Mouse (Mus musculus) brown adipose tissue, adult 24 weeks (tissue): ENCODE data around the gene Tcaf2. TPM values are rescaled to one million over a fixed set of nuclear protein-coding genes. Genes with fewer than 3 reads are reported as not detected.

Experiments
- H3K27ac ChIP-seq: fragments of 200-500 bp; replicated peaks from 2 replicates; pipeline ENCODE4 v1.5.1; 2012; ENCODE audit warnings: low read depth, mild to moderate bottlenecking, low read length
- H3K4me1 ChIP-seq: fragments of 200-500 bp; 2 replicates; pipeline ENCODE4 v1.6.1; 2012; ENCODE audit warnings: low read length, mixed read lengths; ENCODE audit not compliant: control insufficient read depth, insufficient read depth, insufficient read length
- H3K4me3 ChIP-seq: fragments of 200-500 bp; 2 replicates; pipeline ENCODE4 v1.5.1; 2012; ENCODE audit warnings: low read depth, mild to moderate bottlenecking, low read length, moderate library complexity; ENCODE audit not compliant: insufficient read depth
- polyA plus RNA-seq: library from polyadenylated mRNA; stranded (reverse); fragments of >200 nt; gene quantifications from 2 replicates; pipeline ENCODE4 v1.2.4, GENCODE M21; 2012; ENCODE audit not compliant: missing spikeins, insufficient read depth, insufficient read length

Tcaf2 gene
- polyA plus RNA-seq: 3.0 and 4.1 TPM in 2 replicates

GRCm38 (mm10) chr6:42644912-42645549, at the start of gene Tcaf2:
Gene Tcaf2, minus strand, starts transcription at chr6:42645254.
- H3K27ac ChIP-seq: no peak within 1 kb of the TSS
- peak within 1 kb of the TSS; percentile 59 for H3K4me3 ChIP-seq
- no peaks in the 10 kb centered on the region for H3K4me1 ChIP-seq

DNA sequence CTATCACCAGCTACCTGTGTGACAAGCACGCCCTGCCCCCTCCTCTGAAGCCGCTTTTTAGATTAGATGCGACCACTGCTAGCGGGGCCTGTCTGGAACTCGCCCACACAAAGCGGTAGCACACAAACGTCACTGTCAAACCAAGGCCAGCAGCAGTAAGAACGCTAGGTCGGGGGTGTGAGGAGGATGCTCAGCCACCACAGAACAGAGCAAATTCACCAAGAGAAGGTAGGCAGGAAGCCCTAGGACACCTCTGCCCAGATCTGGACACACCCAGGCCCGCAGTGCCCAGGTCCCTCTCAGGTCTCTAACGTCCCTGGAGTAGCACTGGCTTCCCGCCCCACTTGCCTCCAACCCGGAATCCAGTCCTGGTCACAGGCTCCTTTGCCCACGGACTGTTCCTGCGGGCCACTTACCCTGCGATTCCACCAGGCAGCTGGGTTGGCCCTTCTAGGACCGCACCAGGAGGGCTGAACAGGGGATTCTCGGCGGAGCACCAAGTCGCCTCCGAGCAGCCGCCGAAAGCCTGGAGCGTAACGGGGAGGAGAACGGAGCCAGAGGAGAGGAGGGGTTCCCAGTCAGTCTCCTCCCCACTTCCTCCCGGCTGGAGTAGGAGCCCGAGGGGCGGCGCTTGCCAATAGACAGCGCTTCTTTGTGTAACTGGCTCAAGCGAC, 47.6 kb upstream of the Tcaf2 start:
- peak overlapping the region; percentile 36; the same call in 1 of the 2 replicates for H3K27ac ChIP-seq
- H3K4me1 ChIP-seq: peaks cover 3% of the 10 kb centered on the region; the same call in 1 of the 2 replicates
- H3K4me3 ChIP-seq: peak overlapping the region; percentile 77

- Histone ChIP-seq H3K27ac (peak overlapping the region; percentile 36; the same call in 1 of the 2 replicates), H3K4me1 (peaks cover 3% of the 10 kb centered on the region; the same call in 1 of the 2 replicates), H3K4me3 (peak overlapping the region; percentile 77)
These were observed 47.1 kb upstream of the Tcaf2 start for GRCm38 (mm10) chr6:42692154-42692516.

GRCm38 (mm10) chr6:42689761-42690160, 44.7 kb upstream of the Tcaf2 start:
- Histone ChIP-seq H3K4me1 (peaks cover 3% of the 10 kb centered on the region; the same call in 1 of the 2 replicates), H3K27ac (no peak overlapping the region), H3K4me3 (no peak overlapping the region)

DNA sequence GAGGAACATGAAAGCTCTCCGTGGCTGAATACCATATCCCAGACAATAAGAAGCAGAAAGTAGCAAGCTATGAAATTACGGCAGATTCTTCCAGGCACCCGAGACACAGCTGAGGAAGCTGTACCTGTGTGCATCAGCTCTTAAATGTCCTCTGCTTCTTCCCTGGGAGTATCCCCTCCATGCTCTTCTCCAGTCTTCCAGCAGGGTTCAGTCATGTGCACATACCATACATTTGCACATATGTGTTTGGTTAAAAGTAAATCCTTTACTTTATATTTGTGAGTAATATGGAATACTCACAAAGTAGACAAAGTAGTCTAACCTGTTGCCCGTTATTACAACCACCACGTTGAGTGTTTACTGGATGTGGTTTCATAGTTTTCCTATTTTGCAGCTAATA, 42.9 kb upstream of the Tcaf2 start:
- peaks cover 3% of the 10 kb centered on the region; the same call in 1 of the 2 replicates for H3K4me1 ChIP-seq
- no peak overlapping the region for H3K27ac ChIP-seq
- no peak overlapping the region for H3K4me3 ChIP-seq

DNA sequence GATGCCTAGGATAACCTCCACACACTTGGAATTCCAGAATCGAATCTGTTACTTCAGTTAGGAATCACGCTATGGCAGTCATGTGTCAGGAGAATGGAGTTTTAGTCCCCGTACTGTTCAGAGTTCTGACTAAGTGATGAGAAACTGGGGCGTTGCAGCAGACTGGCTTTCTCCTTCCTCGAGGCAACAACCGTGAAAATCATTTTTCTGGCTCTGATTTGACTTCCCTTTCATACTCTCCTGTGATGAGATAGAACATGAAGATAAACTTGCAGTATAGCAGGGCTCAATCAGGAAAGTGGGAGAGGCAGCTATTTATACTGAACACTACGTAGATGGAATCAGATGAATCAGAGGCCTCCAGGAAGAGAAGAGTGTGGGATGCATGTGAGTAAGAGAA, 35.0 kb upstream of the Tcaf2 start:
- Histone ChIP-seq H3K4me1 (no peaks in the 10 kb centered on the region), H3K4me3 (no peak overlapping the region), H3K27ac (no peak overlapping the region)

DNA sequence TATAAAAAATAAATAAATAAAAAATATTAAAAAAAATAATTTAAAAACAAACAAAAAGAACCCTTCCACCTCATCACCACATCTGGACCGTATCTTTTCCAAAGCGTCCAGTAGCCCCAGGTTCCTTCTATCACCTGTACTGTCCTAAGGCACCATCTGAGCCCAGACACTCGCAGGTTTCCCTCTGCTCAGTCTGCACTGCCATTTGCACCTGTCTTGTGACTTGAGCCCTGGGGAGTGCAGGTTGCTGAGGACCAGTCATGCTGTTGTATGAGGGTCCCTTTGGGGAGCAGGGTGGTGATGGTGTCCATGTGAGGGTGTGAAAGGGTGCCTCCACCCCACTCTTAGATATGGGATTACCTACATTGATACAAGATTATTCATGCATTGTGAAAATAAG, 31.0 kb upstream of the Tcaf2 start:
- H3K4me3 ChIP-seq: no peak overlapping the region
- no peaks in the 10 kb centered on the region for H3K4me1 ChIP-seq
- H3K27ac ChIP-seq: no peak overlapping the region

- no peak overlapping the region for H3K4me3 ChIP-seq
- H3K4me1 ChIP-seq: no peaks in the 10 kb centered on the region
- H3K27ac ChIP-seq: no peak overlapping the region
These were observed 26.7 kb upstream of the Tcaf2 start for GRCm38 (mm10) chr6:42671767-42672166.

DNA sequence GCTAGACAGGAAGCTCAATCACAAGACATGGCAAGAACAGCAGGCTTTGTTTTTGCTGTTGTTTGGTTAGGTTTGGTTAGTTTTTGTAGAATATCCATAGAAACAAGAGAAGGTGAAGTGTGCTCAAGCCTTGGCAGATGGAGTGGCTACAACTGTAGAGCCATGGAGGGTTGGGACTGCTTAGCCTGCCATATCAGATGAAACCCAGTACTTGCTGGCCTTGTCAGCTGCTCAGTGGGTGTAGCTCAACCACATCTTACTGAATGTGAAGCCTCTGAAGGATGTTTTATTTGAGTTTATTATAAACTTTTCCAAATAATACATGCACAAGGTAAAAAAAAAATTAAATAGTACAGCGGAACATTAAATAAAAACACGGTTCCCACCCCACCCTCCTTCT, 22.7 kb upstream of the Tcaf2 start:
- Histone ChIP-seq H3K4me3 (no peak overlapping the region), H3K4me1 (no peaks in the 10 kb centered on the region)

DNA sequence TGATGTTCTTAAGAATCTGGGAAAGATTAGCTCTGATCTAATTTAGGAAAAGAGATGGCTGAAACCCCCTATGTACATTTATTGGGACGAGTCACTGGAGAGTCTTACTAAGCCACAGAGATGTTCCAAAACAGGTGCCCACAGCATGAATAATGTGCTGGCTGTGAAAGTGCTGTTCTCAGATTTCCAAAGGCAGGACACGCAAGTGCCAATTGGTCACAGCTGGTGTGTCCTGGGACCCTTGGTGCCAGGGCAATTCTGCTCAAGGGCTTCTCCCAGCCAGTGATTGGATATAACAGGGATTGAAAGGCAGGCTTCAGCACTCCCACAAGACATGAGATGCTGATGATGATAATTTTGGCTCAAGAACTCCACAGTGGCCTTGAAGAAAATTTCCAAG, 16.7 kb upstream of the Tcaf2 start:
- Histone ChIP-seq H3K27ac (no peak overlapping the region), H3K4me3 (no peak overlapping the region), H3K4me1 (no peaks in the 10 kb centered on the region)

More for the DNA sequence above, 22.7 kb upstream of the Tcaf2 start:
- H3K27ac ChIP-seq: no peak overlapping the region

- Histone ChIP-seq H3K4me3 (no peak overlapping the region), H3K27ac (no peak overlapping the region), H3K4me1 (no peaks in the 10 kb centered on the region)
These were observed 10.7 kb downstream of the Tcaf2 start for GRCm38 (mm10) chr6:42634393-42634792.

DNA sequence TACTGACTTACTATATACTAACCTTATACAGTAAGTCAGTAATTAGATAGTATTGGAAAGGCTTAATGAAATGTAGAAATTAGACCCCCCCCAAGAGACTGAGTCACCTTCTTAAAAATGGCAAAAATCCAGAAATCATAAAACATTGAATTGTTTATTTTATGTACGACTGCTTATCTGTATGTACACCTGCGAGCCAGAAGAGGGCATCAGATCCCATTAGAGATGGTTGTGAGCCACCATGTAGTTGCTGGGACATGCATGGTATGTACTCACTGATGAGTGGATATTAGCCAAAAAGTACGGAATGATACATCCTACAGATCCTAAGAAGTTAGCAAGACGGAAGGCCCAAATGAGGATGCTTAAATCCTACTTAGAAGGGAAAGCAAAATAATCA, 13.7 kb downstream of the Tcaf2 start:
- Histone ChIP-seq H3K27ac (no peak overlapping the region), H3K4me1 (no peaks in the 10 kb centered on the region), H3K4me3 (no peak overlapping the region)

GRCm38 (mm10) chr6:42616904-42617303, 28.1 kb downstream of the Tcaf2 start:
- Histone ChIP-seq H3K4me1 (no peaks in the 10 kb centered on the region), H3K27ac (no peak overlapping the region), H3K4me3 (no peak overlapping the region)

GRCm38 (mm10) chr6:42612218-42612617, 32.8 kb downstream of the Tcaf2 start:
- H3K4me3 ChIP-seq: no peak overlapping the region
- H3K4me1 ChIP-seq: no peaks in the 10 kb centered on the region
- H3K27ac ChIP-seq: no peak overlapping the region

DNA sequence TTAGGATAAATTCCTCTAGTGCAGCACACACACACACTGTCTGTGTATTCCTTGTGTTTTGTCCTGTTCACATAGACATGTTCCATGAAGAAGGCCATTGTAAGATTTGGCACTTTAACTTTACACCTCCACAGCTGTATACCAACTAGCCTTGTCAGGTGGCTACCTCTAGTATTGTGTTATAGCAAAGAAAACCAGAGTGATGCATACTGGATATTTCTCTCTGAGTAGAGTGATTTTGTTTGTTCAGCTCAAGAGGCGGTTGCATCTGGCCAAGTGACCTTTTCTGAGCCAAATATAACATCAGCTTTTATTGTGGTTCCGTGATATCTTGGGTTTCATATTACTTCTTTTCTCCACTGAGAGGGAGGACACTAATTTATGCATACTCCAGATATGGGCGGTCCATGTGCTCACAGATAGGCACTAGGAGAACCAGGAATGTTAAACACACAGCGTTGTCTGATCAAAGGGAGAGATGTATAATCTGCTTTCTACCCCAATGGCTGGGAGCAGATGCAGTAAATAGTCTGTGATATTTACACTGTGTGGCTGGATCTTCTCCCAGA, 34.0 kb downstream of the Tcaf2 start:
- H3K27ac ChIP-seq: no peak overlapping the region
- H3K4me3 ChIP-seq: no peak overlapping the region
- no peaks in the 10 kb centered on the region for H3K4me1 ChIP-seq

DNA sequence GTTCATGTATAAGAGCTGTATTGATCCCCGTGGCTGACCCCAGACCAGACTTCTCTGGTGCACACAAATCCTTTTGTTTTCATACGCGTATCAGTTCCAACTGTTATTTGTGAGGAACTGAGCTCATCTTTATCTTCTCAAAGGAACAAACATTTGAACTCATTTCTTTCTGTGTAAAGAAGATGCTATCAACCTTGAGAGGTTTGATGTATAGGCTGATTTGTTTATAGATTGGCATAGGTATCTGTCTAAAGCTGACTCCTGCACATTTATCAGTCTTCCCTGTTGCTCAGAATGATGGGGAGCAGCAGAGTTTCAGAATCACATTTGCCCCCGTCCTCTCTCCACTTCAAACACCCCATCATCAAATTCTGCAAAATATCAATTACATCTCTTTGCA, 47.5 kb downstream of the Tcaf2 start, which contains the start of gene Tcaf3:
TSS of gene Tcaf3 (minus strand) at position 101 of the 400 bp plus-strand sequence.
- H3K4me1 ChIP-seq: no peaks in the 10 kb centered on the region
- no peak within 1 kb of the TSS for H3K27ac ChIP-seq
- no peak within 1 kb of the TSS for H3K4me3 ChIP-seq
